Mouse (Mus musculus) embryo, embryonic 9.5 days (tissue): ENCODE measurements around the gene Kif3a.

ENCODE experiments used
- DNase-seq: peaks from one replicate; pipeline ENCODE4 v3.0.0-alpha.2; 2017; ENCODE audit errors: extremely low spot score

Kif3a gene

GRCm38 (mm10) chr11:53616748-53617558 is 49.8 kb downstream of the Kif3a start:
- no peak for DNase-seq

GRCm38 (mm10) chr11:53617562-53618109 is 50.5 kb downstream of the Kif3a start:
- no peak for DNase-seq

GRCm38 (mm10) chr11:53618619-53619198 is 51.5 kb downstream of the Kif3a start, which contains the start of gene Il4:
Gene Il4, minus strand, starts transcription at chr11:53618669.
- DNase-seq = no peak

GRCm38 (mm10) chr11:53619428-53619827 is 52.2 kb downstream of the Kif3a start:
- DNase-seq = no peak

- no peak for DNase-seq
Measured at GRCm38 (mm10) chr11:53620094-53620493, 52.9 kb downstream of the Kif3a start.

- no peak for DNase-seq
Measured at GRCm38 (mm10) chr11:53621582-53622439, 54.6 kb downstream of the Kif3a start.

GRCm38 (mm10) chr11:53622440-53622806 is 55.2 kb downstream of the Kif3a start:
- DNase-seq = no peak

- DNase-seq = no peak
Measured at GRCm38 (mm10) chr11:53623573-53623972, 56.4 kb downstream of the Kif3a start.

GRCm38 (mm10) chr11:53624124-53624523 is 56.9 kb downstream of the Kif3a start:
- no peak for DNase-seq

GRCm38 (mm10) chr11:53626802-53627373 is 59.7 kb downstream of the Kif3a start:
- DNase-seq = no peak

- DNase-seq = peak; percentile 78
Measured at GRCm38 (mm10) chr11:53627859-53628258, 60.7 kb downstream of the Kif3a start.

GRCm38 (mm10) chr11:53632122-53632733 is 65.0 kb downstream of the Kif3a start:
- DNase-seq = peak; percentile 35

GRCm38 (mm10) chr11:53633644-53634043 is 66.5 kb downstream of the Kif3a start:
- DNase-seq = no peak

- DNase-seq = no peak
Measured at GRCm38 (mm10) chr11:53634556-53634955, 67.4 kb downstream of the Kif3a start, which contains the start of gene Il13. Gene Il13, minus strand, starts transcription at chr11:53634702.

- no peak for DNase-seq
Measured at GRCm38 (mm10) chr11:53635590-53636182, 68.5 kb downstream of the Kif3a start.

- DNase-seq = peak; percentile 27
Measured at GRCm38 (mm10) chr11:53636183-53636646, 69.0 kb downstream of the Kif3a start.

- DNase-seq = peak; percentile 43
Measured at GRCm38 (mm10) chr11:53637046-53637802, 70.0 kb downstream of the Kif3a start.

GRCm38 (mm10) chr11:53637803-53638260 is 70.7 kb downstream of the Kif3a start:
- DNase-seq = no peak

- DNase-seq = no peak
Measured at GRCm38 (mm10) chr11:53642744-53643279, 75.6 kb downstream of the Kif3a start.
